Mouse (Mus musculus): ENCODE measurements at regions not wholly inside any gene's neighbourhood (a gene's known extent, or its start where the extent isn't known, plus 50 kb on each side); places are given as distances from the start of the nearest gene placed in this dataset.

DNA sequence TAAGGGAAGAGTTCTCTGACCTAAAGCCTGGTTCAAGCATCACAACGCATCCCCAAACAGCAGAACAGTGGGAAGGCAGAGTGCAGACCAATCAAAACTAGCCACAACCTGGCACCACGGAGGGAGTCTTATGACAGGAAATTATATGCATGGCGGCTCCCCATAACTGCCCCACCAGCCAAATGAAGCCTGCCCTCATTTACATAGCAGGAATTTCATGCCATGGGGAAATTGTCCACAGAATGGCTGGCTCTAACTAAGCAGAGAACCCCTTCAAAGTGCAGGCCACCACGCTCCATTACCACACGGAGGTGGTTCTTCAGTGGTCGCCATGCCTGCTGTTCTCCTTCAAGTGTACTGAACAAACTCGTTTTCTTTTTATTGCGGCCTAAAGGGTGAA lies 126.3 kb upstream of the Zc3h12c start:
- no peak for DNase-seq

- no peak for DNase-seq
These were observed 120.7 kb upstream of the Zc3h12c start for GRCm38 (mm10) chr9:52289069-52289468.

GRCm38 (mm10) chr9:52287761-52288275 lies 119.4 kb upstream of the Zc3h12c start:
- DNase-seq = no peak

- DNase-seq = peak in 1 of 2 experiments; percentile 54
These were observed 118.9 kb upstream of the Zc3h12c start for GRCm38 (mm10) chr9:52287246-52287651.

DNA sequence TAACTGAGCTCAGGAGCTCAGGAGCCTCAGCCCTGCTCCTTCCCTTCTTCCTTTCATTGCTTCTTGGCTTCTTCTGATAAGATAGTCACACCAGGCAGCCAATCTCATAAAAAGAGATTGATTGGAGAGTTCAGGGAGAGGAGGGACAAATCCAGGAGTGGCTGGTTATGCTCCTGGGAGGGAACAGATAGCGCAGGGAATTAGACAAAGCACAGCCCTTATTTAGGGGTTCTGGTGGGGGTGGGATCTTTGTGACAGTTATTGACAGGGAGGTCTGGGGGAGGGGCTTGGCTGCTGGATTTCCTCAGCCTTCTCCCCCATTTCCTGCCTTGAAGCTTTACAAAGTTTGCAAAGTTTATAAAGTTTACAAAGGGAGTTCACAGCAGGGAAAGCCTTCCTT lies 117.7 kb upstream of the Zc3h12c start:
- no peak for DNase-seq

GRCm38 (mm10) chr9:52283558-52283957 lies 115.2 kb upstream of the Zc3h12c start:
- DNase-seq = no peak

DNA sequence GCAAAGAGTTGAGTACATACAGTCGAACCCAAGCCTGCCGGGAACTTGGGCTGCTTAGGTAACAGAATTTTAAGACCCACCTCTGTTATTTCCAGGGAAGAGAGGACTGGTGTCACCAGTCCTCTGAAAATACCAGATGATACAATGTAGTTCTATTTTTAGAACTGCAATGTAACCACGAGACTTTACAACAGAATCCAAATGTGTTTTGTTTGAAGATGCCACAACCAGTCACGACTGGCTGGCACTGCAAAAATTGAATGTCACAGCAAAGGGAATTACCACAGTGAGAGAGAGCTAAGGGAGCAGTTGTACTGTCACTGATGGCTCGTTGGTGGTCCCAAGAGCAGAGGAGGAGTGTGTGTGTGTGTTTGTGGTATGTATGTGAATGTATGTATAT lies 112.6 kb upstream of the Zc3h12c start:
- DNase-seq = no peak

GRCm38 (mm10) chr9:52280556-52280955 lies 112.2 kb upstream of the Zc3h12c start:
- no peak for DNase-seq

DNA sequence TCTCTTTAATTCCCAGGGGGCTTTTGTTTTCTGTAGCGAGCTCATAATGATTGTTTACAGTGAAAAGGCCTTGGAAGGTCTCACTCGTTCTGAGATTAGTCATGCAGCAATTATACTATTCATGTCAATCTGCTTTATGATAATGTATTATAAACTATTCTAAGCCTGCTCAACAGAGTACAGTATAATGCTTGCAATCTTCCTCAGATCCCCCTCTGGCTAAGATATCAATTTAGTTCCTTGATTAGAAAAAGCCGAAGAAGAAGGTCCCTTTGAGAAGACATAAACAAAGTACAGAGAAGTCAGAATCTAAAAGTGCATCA lies 110.3 kb upstream of the Zc3h12c start:
- no peak for DNase-seq

DNA sequence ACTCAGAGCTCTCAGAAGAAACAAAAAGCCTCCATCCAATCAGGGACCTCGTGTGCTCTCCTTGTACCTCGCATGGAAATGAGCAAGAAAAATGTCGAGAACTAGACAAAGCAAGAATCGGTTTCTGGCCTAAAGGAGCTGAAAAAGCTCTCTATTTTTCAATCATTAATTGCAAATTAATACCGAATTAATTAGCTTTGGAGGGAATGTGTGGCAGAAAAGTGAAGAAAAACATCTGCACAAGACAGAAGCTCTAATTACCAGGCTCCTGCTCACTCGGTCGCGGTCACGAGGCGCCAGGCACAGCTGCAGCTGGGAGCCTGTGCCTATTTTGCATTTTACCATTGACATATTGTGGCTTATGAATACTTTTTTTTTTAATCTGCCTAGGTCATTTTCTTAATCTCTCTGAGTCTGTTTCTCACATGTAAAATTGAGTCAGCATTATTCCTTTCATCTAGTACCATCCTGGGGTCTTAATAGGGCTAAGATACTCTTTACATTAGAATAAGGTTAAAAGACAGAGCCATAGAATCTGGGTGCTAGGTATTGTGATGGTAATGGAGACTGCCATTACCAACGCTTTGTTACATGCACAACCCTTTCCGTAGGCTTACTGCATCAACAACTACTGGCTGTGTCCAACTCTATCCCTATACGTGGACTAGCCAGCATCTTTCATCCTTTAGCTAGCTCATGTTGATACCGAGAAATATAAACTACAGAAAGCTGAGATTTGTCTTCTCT lies 109.8 kb upstream of the Zc3h12c start:
- DNase-seq = no peak

- DNase-seq = no peak
These were observed 105.6 kb upstream of the Zc3h12c start for GRCm38 (mm10) chr9:52273994-52274393.

DNA sequence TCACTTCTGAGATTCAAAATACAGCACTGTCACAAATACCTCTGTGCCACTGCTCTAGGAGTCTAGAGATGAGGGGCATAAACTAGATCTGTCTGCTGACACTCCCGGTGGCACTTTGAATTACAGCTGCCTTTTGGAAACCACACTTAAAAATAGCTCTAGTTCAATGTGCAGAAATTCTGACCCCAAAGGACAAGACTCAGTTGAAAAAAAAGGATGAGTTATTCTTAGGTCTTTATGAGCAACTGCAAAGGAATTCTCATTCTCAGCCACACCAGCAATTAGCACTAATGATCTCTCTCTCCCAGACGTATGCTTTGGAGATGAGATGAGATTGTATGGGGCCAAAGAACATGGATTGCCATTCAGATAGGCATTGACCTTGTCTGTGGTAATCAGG lies 104.3 kb upstream of the Zc3h12c start:
- no peak for DNase-seq

GRCm38 (mm10) chr9:52271345-52272116 lies 103.2 kb upstream of the Zc3h12c start:
- DNase-seq = no peak

DNA sequence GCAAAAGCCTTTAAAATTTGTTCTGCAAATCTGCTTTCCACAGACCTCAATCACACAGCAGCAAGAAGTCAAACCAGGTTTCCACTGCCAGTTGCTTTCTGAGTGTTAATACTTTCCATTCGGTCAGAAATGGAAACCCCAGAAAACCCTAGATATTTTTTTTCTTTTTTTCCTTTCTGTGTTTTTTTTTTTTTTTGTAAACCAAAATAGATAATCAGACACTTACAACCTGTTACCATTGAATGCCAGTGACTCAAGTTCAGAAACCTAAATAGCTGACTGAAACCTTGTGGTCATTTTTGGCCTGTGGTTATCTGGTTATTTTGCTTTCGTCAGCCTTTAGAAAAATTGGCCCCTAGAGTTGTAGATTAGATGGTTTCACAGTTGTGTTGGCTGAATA lies 93.2 kb upstream of the Zc3h12c start:
- no peak for DNase-seq

DNA sequence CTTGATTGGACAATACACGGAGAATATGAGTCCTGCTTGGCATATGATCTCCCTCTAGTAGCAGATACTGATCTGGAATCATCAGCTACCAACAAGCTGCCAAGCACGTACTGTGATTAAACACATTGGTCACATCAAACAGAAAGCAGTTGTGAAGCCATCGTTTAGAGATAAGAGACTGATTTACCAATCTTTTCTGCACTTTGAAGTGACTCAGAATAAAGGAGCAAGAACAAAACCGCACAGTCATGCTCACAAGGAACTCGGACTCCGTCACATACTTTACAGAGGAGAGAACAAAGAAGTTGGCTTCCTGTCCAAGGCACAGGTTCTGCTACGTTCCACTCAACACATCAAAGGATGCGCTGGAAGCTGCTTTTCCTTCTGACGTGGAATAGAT lies 91.1 kb upstream of the Zc3h12c start:
- no peak for DNase-seq

GRCm38 (mm10) chr9:52255692-52256091 lies 87.3 kb upstream of the Zc3h12c start:
- DNase-seq = no peak

DNA sequence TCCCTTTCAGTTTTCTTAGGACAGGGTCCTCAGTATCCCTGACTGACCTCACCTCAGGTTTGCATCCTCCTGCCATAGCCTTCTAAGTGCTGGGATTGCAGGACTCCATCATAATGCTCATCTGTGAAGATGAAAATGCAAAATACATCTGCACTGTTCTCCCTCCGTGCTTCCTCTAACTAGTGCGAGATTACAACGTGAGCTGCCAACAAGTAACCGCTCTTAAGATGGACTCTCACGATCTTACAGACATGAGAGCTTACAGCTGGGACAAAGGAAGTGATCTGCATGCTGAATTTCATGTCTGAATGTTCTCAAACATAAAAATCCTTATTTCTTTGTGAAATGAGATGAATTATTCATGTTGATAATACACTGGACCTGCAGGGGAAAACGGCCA lies 86.1 kb upstream of the Zc3h12c start:
- DNase-seq = no peak

- no peak for DNase-seq
These were observed 83.1 kb upstream of the Zc3h12c start for GRCm38 (mm10) chr9:52251455-52251854.

DNA sequence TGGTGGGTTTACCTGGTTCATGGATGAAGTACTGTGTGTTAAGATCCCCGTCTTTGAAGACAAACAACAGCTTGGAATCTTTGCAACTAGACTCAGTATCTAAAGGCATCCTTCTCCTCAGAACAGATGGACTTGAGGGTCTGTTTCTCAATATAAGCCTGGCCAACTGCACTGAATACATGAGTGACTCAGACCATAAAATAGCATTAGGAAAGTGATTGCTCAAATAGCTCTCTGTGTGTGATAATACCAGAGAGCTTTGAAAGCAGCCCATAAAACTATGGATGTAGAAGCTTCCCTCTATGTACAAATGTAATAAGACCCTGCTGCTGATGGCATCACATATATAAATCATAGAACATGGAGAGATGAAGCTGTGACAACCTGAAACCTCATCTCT lies 78.3 kb upstream of the Zc3h12c start:
- DNase-seq = no peak

GRCm38 (mm10) chr9:52244081-52244480 lies 75.7 kb upstream of the Zc3h12c start:
- DNase-seq = no peak

GRCm38 (mm10) chr9:52243032-52243431 lies 74.7 kb upstream of the Zc3h12c start:
- DNase-seq = no peak

DNA sequence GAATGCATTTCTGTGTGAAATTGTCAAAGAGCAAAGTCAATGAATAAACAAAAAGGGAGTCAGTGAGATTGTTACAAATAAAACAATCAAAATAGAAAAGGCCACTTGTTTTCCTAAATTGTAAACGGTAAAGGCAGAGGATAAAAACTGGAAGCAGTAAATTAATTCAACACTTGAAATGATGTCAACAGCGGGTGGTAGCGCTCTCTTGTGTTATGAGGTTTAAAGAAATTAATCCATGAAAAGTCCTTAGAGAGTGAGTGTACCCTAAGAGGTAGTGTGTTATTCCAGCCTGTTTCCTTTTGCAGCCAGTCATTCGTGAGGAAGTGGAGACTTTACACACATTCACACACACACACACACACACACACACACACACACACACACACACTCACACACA lies 73.2 kb upstream of the Zc3h12c start:
- DNase-seq = no peak

- no peak for DNase-seq
These were observed 72.4 kb upstream of the Zc3h12c start for GRCm38 (mm10) chr9:52240585-52241320.
